Mouse (Mus musculus) neutrophil, adult 59 days (primary cell): ENCODE results near the gene Cct5. TPM values are rescaled to one million over a fixed set of nuclear protein-coding genes. Genes with fewer than 3 reads are reported as not detected.

Source experiments
- total RNA-seq, 2 experiments: library from RNA; stranded (reverse); gene quantifications; 1 replicate in 1 of 2; 2 replicates in 1 of 2; pipeline ENCODE4 v1.2.4; 2023

Cct5 gene
- total RNA-seq: 100 to 1,000 TPM; 113 to 133 TPM

GRCm38 (mm10) chr15:31601646-31602374, at the start of gene Cct5, which contains the start of gene Fam173b:
TSS of gene Cct5 (minus strand) at chr15:31601804.
TSS of gene Fam173b (plus strand) at chr15:31601852.

GRCm38 (mm10) chr15:31565184-31565583, 36.4 kb downstream of the Cct5 start, which contains the start of gene Cmbl:
TSS of gene Cmbl (plus strand) at chr15:31565389.

Other genes with a start within 250 kb of the Cct5 start
- 10 to 100 TPM; 59.3 to 66.0 TPM for gene Ankrd33b, start 234.1 kb downstream of the Cct5 start, total RNA-seq
- gene Ropn1l, start 148.1 kb downstream of the Cct5 start, total RNA-seq: under 1 TPM in 1 of 2 experiments, not detected in 1; 0.38 TPM
- 10 to 100 TPM; 45.8 to 47.5 TPM for gene March6, start 70.8 kb downstream of the Cct5 start, total RNA-seq
- gene Cmbl, start 36.4 kb downstream of the Cct5 start, total RNA-seq: under 1 TPM in 1 of 2 experiments, not detected in 1; 0.79 TPM
- 1 to 10 TPM; 3.9 to 7.6 TPM for gene Fam173b, start within 50 bp of the Cct5 start, total RNA-seq